Comparison of ENCODE assay signal across 8 mouse cellular contexts in the genomic region with DNA sequence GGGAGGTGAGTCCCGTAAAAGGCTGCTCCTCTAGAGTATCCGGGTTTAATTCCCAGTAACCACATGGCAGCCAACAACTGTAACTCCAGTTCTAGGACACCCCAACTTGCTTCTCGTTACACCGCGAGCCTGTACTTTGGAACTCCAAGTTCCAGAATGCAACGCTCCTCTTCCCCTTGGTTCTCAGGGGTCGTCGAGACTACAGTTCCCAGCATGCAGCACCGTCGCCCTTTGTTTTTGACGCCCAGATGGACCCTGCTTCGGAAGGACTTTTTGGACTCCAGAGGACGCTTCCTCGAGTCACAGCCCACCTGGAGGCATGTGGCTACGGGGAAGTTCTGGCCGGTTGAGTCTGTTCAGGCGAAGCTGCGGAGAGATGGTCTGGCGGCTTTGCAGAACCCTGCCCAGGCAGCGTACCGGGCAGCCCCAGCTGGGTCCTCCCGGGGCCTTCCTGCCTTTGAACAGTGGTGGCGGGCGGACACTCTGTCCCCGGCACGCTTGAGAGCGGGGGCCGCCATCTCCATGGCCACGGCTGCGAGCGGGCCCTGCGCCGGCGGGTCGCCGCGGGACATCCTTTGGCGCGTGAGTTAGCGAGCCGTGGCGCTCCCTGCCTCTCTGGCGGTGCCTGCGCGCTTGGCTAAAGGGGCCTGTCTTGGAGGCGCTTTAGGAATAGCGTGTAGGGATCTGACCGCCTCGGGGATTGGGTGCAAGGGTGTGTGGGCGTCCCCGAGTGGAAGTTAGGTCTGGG. TPM values are rescaled to one million over a fixed set of nuclear protein-coding genes. Genes with fewer than 3 reads are reported as not detected.
DNase-seq lines count a peak whose midpoint lies in the region; ATAC-seq and TF ChIP-seq lines count a peak whose summit lies in the region.

Gene Ndc1, plus strand, starts transcription at position 218 of the 748 bp plus-strand sequence.

- DNase-seq in Patski (ENCODE audit: low read depth, low spot score) = peak; percentile 66
- peak; percentile 84 to 89 for DNase-seq in cerebellum, postnatal 14 days
- peak; percentile 71 to 78 for DNase-seq in frontal cortex, postnatal 25 days (ENCODE audit: low spot score in 2 of 2)
- peak; percentile 90 for DNase-seq in hindbrain, embryonic 14.5 days (ENCODE audit: low spot score)
- peak; percentile 89 to 90 for DNase-seq in layer of hippocampus, postnatal 36 days
- peak; percentile 92 for DNase-seq in lung, postnatal 36 days
- peak; percentile 95 for DNase-seq in retina, postnatal 1 day
- DNase-seq in urinary bladder, adult 18-20 months (ENCODE audit: low spot score in 2 of 2) = peak; percentile 68 to 88

- peaks cover 7% of the 10 kb centered on the region; the same call in 1 of the 2 replicates for H3K4me1 ChIP-seq in hindbrain, embryonic 14.5 days (replicated peaks; ENCODE audit: control insufficient read depth, insufficient read depth, low read length)

- H3K9ac ChIP-seq in hindbrain, embryonic 14.5 days = peak within 1 kb of the TSS; percentile 78

- peak; percentile 88 for ATAC-seq in Patski
- ATAC-seq in hindbrain, embryonic 14.5 days (ENCODE audit: low FRiP score) = peak; percentile 98

- peak within 1 kb of the TSS; percentile 89 for H3K4me2 ChIP-seq in hindbrain, embryonic 14.5 days (replicated peaks)

- peak within 1 kb of the TSS; percentile 73 for H3K4me3 ChIP-seq in hindbrain, embryonic 14.5 days (replicated peaks; ENCODE audit: low read length)

- H3K36me3 ChIP-seq in hindbrain, embryonic 14.5 days (replicated peaks; ENCODE audit: control insufficient read depth, insufficient read depth) = peaks cover 25% of the 10 kb centered on the region

- POLR2A ChIA-PET in Patski (lab: Charles Lee) = no interaction called here

- no peaks in the 10 kb centered on the region for H3K9me3 ChIP-seq in hindbrain, embryonic 14.5 days (ENCODE audit: control insufficient read depth, low read length)

- in situ Hi-C loops in Patski (cut with MboI; ENCODE audit: low pct_unique_long_range_greater_than_20kb) = no loop called here

- CTCF ChIA-PET in Patski (lab: Charles Lee) = interaction anchor here (0.9 kb wide), 1 partner anchor 285 kb away, joined by 3 read pairs; no protein-coding TSS in a partner anchor

- no peaks in the 10 kb centered on the region for H3K27me3 ChIP-seq in Patski
- H3K27me3 ChIP-seq in hindbrain, embryonic 14.5 days (ENCODE audit: control insufficient read depth, insufficient read depth, low read length) = no peaks in the 10 kb centered on the region

- peak within 1 kb of the TSS; percentile 96 for H3K27ac ChIP-seq in hindbrain, embryonic 14.5 days

- no peak for TF ChIP-seq CTCF in Patski (IDR thresholded peaks at IDR 0.05)

- WGBS in hindbrain, embryonic 14.5 days = under 1% methylated on average over 51 of the region's 51 CpGs

RNA-seq across cellular contexts. Expression of gene Ndc1, which starts in this region (rescaled TPM):
- 20.9 TPM for polyA plus RNA-seq in Patski (2021)
- polyA plus RNA-seq in hindbrain, embryonic 14.5 days (2014; fragmentation: Nextera tagmentation; extraction: Ambion mirVana) = 22.3 and 23.6 TPM in 2 replicates
- 10 to 100 TPM; 11.0 to 12.5 TPM for total RNA-seq in layer of hippocampus, postnatal 36 days (2021)

Comparison
In these comparisons a context has a peak if more than half of its experiments do, and no peak if none do; other contexts are left out.
1. Peak in every context shown above with its lines: DNase-seq, ATAC-seq, H3K4me3 ChIP-seq and H3K27ac ChIP-seq.